Mouse (Mus musculus): Measurements from ENCODE around the gene Tmbim1.
A peak's percentile ranks its signal among the peaks of the same experiment; 100 is the strongest.
"Not testable (repeated sequence)": the region's sequence is repeated elsewhere in the genome, so short reads cannot be mapped to it uniquely, and the experiment has no call there.

The Tmbim1 gene

DNA sequence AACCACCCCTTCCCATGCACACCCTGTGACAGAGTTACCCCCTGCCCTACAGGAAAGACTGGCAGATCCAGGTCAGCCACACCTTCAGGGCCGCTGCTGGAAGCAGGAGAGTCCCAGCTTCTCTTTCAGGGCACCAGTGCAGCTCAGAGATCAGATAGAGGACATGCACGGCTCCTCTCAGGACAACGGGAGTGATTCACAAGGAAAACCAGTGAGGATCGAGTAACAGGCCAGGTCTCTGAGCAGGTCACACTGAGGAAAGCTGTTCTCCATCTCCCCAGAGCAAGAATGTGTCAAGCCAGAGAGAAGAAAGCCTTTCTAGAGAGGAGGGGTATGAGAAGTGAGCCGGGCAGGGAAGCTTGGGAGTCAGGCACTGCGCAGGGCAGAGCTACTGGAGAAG is 8.9 kb downstream of the Tmbim1 start:
- no peak for DNase-seq (ENCODE audit: extremely low read depth, insufficient read length, low spot score)

DNA sequence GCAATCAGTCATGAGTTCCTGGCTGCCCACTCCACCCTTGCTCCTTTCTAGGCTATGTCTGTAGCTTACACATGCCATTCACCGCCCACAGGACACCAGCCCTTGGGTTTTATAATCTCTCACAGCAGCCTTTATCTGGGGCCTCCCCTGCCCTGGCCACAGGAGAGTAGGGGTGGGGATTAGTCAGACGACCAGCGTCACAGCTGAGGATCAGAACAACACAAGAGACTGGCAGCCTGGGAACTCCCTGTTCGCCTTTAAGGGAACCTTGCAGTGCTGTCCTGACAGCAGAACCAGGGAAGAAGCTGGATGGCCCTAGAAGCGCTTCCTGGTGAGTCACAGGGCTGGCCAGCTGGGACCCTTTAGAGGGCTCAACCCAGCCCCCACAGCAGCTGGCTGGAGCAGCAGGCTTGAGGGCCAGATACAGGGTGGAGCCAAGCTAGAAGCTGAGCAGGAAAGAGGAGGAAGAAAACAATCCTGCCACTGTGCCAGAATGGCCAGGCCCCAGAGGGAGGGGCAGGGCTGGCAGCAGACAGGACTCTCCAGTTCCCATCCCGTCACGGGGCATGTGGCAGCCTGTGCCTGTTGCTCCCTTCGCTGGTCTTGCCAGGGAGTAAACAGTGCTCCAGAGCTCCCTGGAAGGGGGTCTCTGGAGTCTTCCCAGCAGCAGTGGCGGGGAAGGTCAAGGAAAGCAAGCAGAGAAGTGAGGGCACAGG is 9.8 kb downstream of the Tmbim1 start:
- peak; percentile 95 for DNase-seq (ENCODE audit: extremely low read depth, insufficient read length, low spot score)

- DNase-seq (ENCODE audit: extremely low read depth, insufficient read length, low spot score): no peak
These were observed 10.5 kb downstream of the Tmbim1 start for GRCm38 (mm10) chr1:74294733-74295455.

- DNase-seq (ENCODE audit: extremely low read depth, insufficient read length, low spot score): no peak
These were observed 11.3 kb downstream of the Tmbim1 start for GRCm38 (mm10) chr1:74294090-74294643.

DNA sequence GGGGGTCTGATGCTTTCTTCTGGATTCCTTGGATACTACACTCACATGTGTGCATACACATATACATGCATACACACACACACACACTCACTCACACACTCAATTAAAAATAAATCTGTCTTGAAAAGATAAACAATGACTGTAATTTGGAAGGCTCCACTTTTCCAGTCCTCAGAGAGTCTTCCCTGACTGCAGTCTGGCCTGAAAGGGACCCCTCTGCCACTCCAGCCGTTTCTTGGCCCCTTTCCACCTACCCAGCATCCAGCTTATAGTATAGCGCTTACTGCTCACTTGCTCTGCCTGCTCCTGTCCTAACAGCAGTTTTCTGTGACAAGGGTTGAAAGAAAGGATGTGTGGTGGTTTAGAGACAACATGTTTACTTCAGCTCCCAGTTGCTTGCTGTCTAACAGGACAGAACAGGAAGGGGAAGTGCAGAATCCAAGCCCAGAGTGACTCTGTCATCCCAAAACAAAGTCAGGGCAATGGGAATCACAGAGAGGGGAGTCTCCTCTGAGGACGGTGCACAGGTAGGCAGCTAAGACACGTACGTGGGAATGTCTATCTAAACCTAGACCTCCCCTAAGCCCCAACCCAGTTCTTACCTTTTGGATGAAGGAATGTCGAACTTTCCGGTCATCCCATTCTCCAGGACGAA is 12.0 kb downstream of the Tmbim1 start:
- no peak for DNase-seq (ENCODE audit: extremely low read depth, insufficient read length, low spot score)

GRCm38 (mm10) chr1:74292331-74293020 is 12.9 kb downstream of the Tmbim1 start:
- no peak for DNase-seq (ENCODE audit: extremely low read depth, insufficient read length, low spot score)

DNA sequence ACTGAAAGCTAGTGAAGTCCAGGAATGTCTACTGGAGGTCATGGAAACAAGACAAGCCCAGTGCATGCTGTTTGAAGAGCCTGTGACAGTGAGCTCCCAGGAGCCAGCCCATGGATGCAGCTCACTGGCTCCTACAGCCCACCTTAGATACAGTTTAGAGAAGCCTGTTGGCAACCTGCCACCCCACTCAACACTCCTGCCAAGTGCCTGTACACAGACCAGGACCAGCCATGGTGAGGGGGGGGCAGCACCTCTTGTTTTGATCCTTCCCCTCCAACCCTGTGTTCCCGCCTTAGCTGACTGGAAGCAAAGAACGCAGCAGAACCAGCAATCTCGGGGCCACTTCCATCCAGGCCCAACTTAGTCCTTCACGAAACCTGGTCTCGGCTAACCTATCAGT is 15.3 kb downstream of the Tmbim1 start:
- no peak for DNase-seq (ENCODE audit: extremely low read depth, insufficient read length, low spot score)

- DNase-seq (ENCODE audit: extremely low read depth, insufficient read length, low spot score): no peak
These were observed 15.7 kb downstream of the Tmbim1 start for GRCm38 (mm10) chr1:74289740-74290139.

- no peak for DNase-seq (ENCODE audit: extremely low read depth, insufficient read length, low spot score)
These were observed 16.2 kb downstream of the Tmbim1 start for GRCm38 (mm10) chr1:74289248-74289647.

DNA sequence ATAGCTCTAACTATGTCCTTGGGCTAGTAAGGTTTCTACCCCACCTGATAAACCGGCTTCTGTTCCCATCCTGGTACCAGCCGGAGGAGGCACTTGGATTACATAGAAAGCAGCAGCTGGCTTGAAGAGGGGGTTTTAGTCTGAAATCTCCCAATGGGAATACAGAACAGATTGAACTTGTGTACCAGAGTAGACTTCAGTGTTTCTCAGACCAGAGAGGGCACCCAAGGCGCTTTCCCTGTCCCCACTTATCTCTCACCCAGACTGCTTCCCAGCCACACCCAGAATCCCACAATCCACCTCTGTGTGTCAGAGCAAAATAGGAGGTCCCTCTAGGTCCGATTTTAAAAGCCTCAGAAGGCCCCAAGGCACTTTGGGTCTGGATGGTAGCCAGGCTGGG is 17.1 kb downstream of the Tmbim1 start:
- DNase-seq (ENCODE audit: extremely low read depth, insufficient read length, low spot score): no peak

DNA sequence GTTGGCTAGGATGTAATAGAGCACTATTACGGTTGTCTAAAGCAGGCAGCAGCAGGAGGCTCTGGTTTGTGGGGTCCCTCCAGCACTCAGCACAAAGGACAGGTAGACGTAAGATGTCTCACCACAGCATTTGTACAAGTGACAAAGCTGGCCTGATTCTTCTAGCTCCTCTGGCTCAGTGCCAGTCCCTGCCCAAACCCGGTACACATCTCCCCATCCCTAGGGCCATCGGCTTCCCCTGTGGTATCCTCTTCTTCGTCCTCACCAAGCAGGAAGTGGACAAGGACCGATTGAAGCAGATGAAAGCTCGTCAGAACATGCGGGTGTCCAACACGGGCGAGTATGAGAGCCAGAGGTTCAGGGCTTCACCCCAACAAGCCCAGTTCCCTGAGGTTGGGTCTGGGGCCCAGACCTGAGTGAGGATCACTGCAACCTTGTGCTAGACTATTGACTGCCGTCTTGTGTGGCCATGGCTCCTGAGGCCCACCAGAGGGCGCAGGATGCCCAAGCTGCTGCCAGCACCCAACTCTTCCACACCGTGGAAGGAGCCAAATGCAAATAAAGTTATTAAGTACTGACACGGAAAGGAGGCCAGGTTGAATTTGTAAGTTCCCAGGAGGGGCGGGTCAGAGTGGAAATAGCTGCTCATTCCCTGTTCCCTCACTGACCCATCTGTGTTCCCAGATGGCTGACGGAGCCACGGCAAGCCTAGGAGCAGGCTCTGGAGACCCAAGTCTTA is 18.4 kb downstream of the Tmbim1 start:
- not testable (repeated sequence) for DNase-seq (ENCODE audit: extremely low read depth, insufficient read length, low spot score)

DNA sequence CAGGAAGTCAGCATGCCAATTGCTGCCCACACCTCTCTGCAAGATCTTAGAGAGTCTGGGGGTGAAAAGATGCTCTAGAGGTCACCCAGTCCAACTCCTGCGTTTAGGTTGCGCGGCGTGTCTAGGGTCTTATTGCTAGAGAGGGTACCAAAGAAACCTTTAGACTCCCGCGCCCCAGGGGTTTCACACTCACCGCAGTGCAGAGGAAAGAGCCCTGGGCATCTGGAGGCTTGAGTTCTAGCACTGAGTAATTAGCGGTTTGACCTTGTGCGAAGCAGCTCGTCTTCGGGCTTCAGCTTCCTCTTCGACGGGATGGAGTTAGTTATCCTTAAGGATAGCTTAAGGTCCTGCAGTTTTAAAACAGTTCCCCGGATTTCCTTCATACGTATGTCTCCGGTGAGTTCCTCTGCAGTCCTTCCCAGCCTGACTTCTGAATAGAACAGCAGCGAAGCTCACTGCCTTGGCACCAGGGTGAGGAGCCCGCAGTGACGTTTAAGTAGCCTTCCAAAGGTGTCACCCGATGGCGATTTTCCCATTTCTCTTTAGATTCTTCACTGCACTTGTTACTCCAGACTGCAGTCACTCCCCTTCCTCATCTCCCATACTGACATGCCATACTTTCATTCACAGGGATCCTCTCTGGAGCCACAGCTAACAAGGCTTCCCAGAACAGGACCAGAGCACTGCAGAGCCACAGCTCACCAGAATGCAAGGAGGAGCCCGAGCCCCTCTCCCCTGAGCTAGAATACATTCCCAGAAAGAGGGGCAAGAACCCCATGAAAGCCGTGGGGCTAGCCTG is 20.0 kb downstream of the Tmbim1 start:
- DNase-seq (ENCODE audit: extremely low read depth, insufficient read length, low spot score): no peak

DNA sequence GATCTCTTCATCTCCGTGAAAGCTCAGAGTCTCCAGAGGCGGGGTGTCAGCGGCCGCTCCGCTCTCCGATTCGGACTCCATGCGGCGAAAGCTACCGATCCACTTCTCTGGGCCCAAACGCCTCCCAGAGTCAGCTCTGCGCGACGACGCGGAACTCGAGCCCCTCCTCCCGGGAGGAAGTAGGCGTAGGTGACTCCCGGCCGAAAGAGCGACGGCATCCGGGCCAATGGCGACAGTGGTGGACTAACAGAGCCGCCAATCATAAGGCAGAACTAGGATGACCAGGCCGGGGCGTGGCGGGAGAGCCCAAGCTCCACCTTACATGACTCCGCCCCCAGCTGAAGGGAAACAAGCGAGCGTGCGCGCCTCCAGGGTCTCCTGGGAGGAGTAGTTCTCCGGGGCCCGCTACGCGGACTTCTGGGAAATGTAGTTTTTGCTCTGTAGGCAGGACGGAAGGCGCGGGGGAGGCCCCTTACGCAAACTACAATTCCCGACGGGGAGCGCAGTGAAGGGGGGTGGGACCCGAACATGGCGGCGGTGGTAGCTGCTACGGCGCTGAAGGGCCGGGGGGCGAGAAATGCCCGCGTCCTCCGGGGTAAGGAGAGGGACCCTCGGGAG is 20.8 kb downstream of the Tmbim1 start, which contains the start of the genes Aamp and Pnkd:
Aamp (minus strand) TSS at position 196 of the 618 bp plus-strand sequence.
Pnkd (plus strand) TSS at position 388 of the 618 bp plus-strand sequence.
- peak; percentile 99 for DNase-seq (ENCODE audit: extremely low read depth, insufficient read length, low spot score)

DNA sequence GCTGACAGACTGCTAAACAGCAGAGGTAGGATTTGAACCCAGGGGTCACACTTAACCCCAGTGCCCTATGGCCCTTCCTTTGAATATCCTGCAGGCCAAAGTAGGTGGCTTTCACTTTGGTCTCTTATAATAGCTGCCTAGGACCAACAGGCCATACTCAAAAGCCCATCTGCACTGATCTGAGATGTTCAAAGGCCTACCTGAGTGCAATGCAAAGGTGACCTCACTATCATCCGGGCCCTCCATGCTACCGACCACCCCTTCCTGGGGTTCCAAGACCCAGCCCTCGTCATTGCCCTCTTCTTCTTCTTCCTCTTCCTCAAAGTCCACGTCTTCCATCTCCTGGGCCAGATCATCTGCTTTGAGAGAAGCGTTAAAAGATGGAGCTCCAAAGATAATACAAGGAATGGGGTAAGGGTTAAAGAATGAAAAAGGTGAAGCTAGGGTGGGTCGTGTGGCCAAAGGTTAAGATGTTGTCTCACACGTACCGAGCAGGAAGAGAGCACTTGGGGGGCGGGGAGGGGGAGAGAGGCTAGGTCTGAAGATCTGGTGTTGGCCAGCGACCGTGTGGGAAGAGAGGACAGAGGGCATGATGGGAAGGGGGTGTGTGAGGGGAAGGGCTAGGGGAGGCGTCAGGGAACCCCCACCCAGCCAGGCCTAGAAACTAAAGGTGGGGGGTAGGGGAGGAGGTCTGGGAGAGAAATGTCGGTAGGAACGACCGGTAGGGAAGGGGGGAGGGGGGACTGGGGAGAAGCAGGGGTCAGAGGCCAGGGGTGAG is 21.5 kb downstream of the Tmbim1 start:
- DNase-seq (ENCODE audit: extremely low read depth, insufficient read length, low spot score): no peak

- no peak for DNase-seq (ENCODE audit: extremely low read depth, insufficient read length, low spot score)
These were observed 22.4 kb downstream of the Tmbim1 start for GRCm38 (mm10) chr1:74282896-74283625.

DNA sequence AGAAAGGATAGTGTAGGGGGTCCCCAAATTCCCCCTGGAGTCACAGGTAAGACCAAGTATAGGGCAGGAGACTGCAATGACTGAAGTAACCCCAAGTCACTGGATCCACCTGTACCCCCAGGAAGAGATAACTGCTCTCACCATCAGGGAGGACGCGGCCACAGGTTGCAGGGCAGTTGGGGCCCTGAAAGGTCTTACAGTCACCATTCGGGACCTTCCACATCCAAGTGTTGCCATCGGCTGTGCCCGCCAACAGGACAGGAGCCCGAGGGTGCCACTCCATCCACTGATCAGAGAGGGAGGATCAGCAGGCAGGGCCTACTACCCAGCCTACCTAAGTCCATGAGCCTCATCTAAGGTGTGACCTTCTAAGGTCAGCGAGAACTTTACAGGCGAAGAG is 23.5 kb downstream of the Tmbim1 start:
- no peak for DNase-seq (ENCODE audit: extremely low read depth, insufficient read length, low spot score)

- no peak for DNase-seq (ENCODE audit: extremely low read depth, insufficient read length, low spot score)
These were observed 24.1 kb downstream of the Tmbim1 start for GRCm38 (mm10) chr1:74281372-74281771.

Data from 3134 (cell line).